Mouse (Mus musculus): ENCODE data around the gene Dhcr7. TPM values are rescaled to one million over a fixed set of nuclear protein-coding genes. Genes with fewer than 3 reads are reported as not detected.

Dhcr7 gene
- polyA plus RNA-seq, 1 experiment: 7.4 TPM

GRCm38 (mm10) chr7:143798783-143799182, 24.2 kb upstream of the Dhcr7 start:
- H3K27ac ChIP-seq (ENCODE audit: control insufficient read depth, insufficient read depth, low read depth, low read length, poor library complexity): no peak overlapping the region
- no peaks in the 10 kb centered on the region for H3K4me1 ChIP-seq (ENCODE audit: control insufficient read depth, insufficient read depth, low read length)
- no peak for TF ChIP-seq CTCF (IDR thresholded peaks at IDR 0.05; ENCODE audit: control insufficient read depth, insufficient read depth, low read length)
- no peak for TF ChIP-seq POLR2A (IDR thresholded peaks at IDR 0.05; ENCODE audit: borderline replicate concordance, control insufficient read depth, low read depth, low read length)
- H3K4me3 ChIP-seq (replicated peaks; ENCODE audit: control insufficient read depth, low read depth, low read length): no peak overlapping the region
- 68% methylated on average over 4 of the region's 4 CpGs for WGBS

GRCm38 (mm10) chr7:143800770-143801169, 22.2 kb upstream of the Dhcr7 start:
- no peaks in the 10 kb centered on the region for H3K4me1 ChIP-seq (ENCODE audit: control insufficient read depth, insufficient read depth, low read length)
- WGBS: 87% methylated on average over 1 of the region's 1 CpGs
- no peak overlapping the region for H3K4me3 ChIP-seq (replicated peaks; ENCODE audit: control insufficient read depth, low read depth, low read length)
- no peak overlapping the region for H3K27ac ChIP-seq (ENCODE audit: control insufficient read depth, insufficient read depth, low read depth, low read length, poor library complexity)
- TF ChIP-seq POLR2A (IDR thresholded peaks at IDR 0.05; ENCODE audit: borderline replicate concordance, control insufficient read depth, low read depth, low read length) (no peak), CTCF (IDR thresholded peaks at IDR 0.05; ENCODE audit: control insufficient read depth, insufficient read depth, low read length) (no peak)

DNA sequence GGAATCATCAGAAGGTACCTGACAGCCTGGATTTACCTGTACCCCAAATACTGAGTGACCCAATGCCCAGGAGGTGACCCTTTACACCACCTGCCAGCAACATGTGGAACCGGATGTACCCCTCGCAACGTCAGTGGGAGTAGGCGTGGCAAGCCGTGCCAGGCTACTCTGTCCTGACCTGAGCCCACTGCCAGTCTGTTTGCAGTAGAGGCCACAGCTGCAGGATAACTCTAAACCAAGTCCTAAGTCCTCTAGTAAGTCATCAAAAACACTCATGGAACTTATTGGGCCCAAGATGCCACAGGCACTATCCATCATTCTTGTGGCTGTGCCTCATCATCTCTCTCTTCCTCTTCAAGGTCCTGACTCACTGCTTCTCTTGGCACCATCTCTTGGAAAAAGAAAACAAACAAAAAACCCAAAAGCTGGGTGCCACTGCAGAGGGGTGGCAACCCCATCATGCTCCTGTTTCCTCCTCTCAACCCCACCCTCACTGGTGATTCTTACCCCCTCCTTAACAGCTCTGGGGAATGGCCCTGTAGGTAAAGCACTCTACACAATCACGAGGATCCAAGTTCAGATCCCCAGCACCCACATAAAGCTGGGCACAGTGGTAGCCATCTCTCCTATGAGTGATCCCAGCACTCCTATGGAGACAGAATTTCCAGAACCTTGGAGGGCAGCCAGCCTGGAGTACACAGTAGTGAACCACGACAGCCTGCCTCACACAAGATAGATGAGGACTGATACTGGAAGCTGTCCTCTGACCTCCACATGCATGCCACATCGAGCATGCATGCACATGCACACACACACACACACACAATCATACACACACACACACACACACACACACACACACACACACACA, 21.5 kb upstream of the Dhcr7 start:
- WGBS: 80% methylated on average over 8 of the region's 8 CpGs
- TF ChIP-seq CTCF (IDR thresholded peaks at IDR 0.05; ENCODE audit: control insufficient read depth, insufficient read depth, low read length) (no peak), POLR2A (IDR thresholded peaks at IDR 0.05; ENCODE audit: borderline replicate concordance, control insufficient read depth, low read depth, low read length) (no peak)
- H3K27ac ChIP-seq (ENCODE audit: control insufficient read depth, insufficient read depth, low read depth, low read length, poor library complexity): no peak overlapping the region
- H3K4me3 ChIP-seq (replicated peaks; ENCODE audit: control insufficient read depth, low read depth, low read length): no peak overlapping the region
- no peaks in the 10 kb centered on the region for H3K4me1 ChIP-seq (ENCODE audit: control insufficient read depth, insufficient read depth, low read length)

- TF ChIP-seq CTCF (IDR thresholded peaks at IDR 0.05; ENCODE audit: control insufficient read depth, insufficient read depth, low read length): no peak
- no peak for TF ChIP-seq POLR2A (IDR thresholded peaks at IDR 0.05; ENCODE audit: borderline replicate concordance, control insufficient read depth, low read depth, low read length)
- no peak overlapping the region for H3K4me3 ChIP-seq (replicated peaks; ENCODE audit: control insufficient read depth, low read depth, low read length)
- no peaks in the 10 kb centered on the region for H3K4me1 ChIP-seq (ENCODE audit: control insufficient read depth, insufficient read depth, low read length)
- WGBS: 81% methylated on average over 5 of the region's 5 CpGs
- no peak overlapping the region for H3K27ac ChIP-seq (ENCODE audit: control insufficient read depth, insufficient read depth, low read depth, low read length, poor library complexity)
Observed at GRCm38 (mm10) chr7:143805199-143805624, 17.7 kb upstream of the Dhcr7 start.

GRCm38 (mm10) chr7:143808909-143809308, 14.0 kb upstream of the Dhcr7 start:
- TF ChIP-seq POLR2A (IDR thresholded peaks at IDR 0.05; ENCODE audit: borderline replicate concordance, control insufficient read depth, low read depth, low read length) (no peak), CTCF (IDR thresholded peaks at IDR 0.05; ENCODE audit: control insufficient read depth, insufficient read depth, low read length) (0 out of 2 replicates have a peak, but pooled peaks have one; percentile 26)
- WGBS: 46% methylated on average over 1 of the region's 1 CpGs
- H3K4me1 ChIP-seq (ENCODE audit: control insufficient read depth, insufficient read depth, low read length): no peaks in the 10 kb centered on the region
- no peak overlapping the region for H3K27ac ChIP-seq (ENCODE audit: control insufficient read depth, insufficient read depth, low read depth, low read length, poor library complexity)
- no peak overlapping the region for H3K4me3 ChIP-seq (replicated peaks; ENCODE audit: control insufficient read depth, low read depth, low read length)

DNA sequence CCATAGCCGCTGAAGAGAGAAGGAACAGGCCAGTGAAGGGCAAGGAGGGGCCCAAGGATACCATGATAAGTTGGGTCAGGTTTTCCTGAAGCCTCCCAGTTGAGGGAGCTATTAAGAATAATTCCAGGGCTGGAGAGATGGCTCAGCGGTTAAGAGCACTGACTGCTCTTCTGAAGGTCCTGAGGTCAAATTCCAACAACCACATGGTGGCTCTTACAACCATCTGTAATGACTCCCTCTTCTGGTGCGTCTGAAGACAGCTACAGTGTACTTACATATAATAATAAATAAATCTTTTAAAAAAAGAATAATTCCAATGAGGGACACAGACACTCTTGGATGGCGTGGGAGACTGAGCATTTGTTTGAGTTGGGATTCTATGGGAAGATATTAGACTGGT, 3.7 kb upstream of the Dhcr7 start:
- TF ChIP-seq CTCF (IDR thresholded peaks at IDR 0.05; ENCODE audit: control insufficient read depth, insufficient read depth, low read length) (no peak), POLR2A (IDR thresholded peaks at IDR 0.05; ENCODE audit: borderline replicate concordance, control insufficient read depth, low read depth, low read length) (no peak)
- no peak overlapping the region for H3K4me3 ChIP-seq (replicated peaks; ENCODE audit: control insufficient read depth, low read depth, low read length)
- no peak overlapping the region for H3K27ac ChIP-seq (ENCODE audit: control insufficient read depth, insufficient read depth, low read depth, low read length, poor library complexity)
- WGBS: 84% methylated on average over 4 of the region's 4 CpGs
- H3K4me1 ChIP-seq (ENCODE audit: control insufficient read depth, insufficient read depth, low read length): no peaks in the 10 kb centered on the region; the same call in 1 of the 2 replicates

DNA sequence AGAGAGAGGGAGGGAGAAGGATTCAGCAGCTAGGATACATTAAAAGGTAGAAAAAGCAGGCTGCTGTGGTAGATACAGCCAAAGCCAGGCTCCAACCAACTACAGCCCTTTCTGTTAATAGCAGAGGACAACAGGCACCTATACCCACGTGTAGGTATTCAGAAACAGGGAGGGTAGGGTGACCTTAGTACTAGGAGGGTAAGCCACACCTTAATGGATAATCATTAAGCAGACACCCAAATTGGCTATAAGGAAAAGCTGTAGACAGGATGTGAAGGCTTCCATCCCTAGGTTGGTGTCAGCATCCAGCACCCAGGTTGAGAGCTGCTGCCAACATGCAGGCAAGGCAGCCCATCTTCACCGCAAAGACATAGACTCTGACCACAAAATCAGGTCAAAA, 1.7 kb upstream of the Dhcr7 start:
- TF ChIP-seq CTCF (IDR thresholded peaks at IDR 0.05; ENCODE audit: control insufficient read depth, insufficient read depth, low read length) (no peak), POLR2A (IDR thresholded peaks at IDR 0.05; ENCODE audit: borderline replicate concordance, control insufficient read depth, low read depth, low read length) (no peak)
- 92% methylated on average over 2 of the region's 2 CpGs for WGBS
- H3K4me3 ChIP-seq (replicated peaks; ENCODE audit: control insufficient read depth, low read depth, low read length): no peak overlapping the region

GRCm38 (mm10) chr7:143823266-143823605, 291 bp downstream of the Dhcr7 start:
- peak overlapping the region; percentile 56 for H3K4me3 ChIP-seq (replicated peaks; ENCODE audit: control insufficient read depth, low read depth, low read length)
- peak overlapping the region; percentile 44 for H3K27ac ChIP-seq (ENCODE audit: control insufficient read depth, insufficient read depth, low read depth, low read length, poor library complexity)
- TF ChIP-seq POLR2A (IDR thresholded peaks at IDR 0.05; ENCODE audit: borderline replicate concordance, control insufficient read depth, low read depth, low read length): no peak
- no peak for TF ChIP-seq CTCF (IDR thresholded peaks at IDR 0.05; ENCODE audit: control insufficient read depth, insufficient read depth, low read length)
- WGBS: 81% methylated on average over 4 of the region's 4 CpGs
- H3K4me1 ChIP-seq (ENCODE audit: control insufficient read depth, insufficient read depth, low read length): no peaks in the 10 kb centered on the region; the same call in 1 of the 2 replicates

More for the DNA sequence above, 1.7 kb upstream of the Dhcr7 start:
- H3K4me1 ChIP-seq (ENCODE audit: control insufficient read depth, insufficient read depth, low read length): no peaks in the 10 kb centered on the region; the same call in 1 of the 2 replicates
- no peak overlapping the region for H3K27ac ChIP-seq (ENCODE audit: control insufficient read depth, insufficient read depth, low read depth, low read length, poor library complexity)
